Mouse (Mus musculus) heart, postnatal 36 days (tissue): Measurements from ENCODE around the gene 6030498E09Rik. TPM values are rescaled to one million over a fixed set of nuclear protein-coding genes. Genes with fewer than 3 reads are reported as not detected.

Experiments
- DNase-seq, 2 experiments: peaks; one replicate each; pipeline ENCODE4 v3.0.0; 2021 to 2022
- intact Hi-C: fragments of 180-260 bp; cut with DNase I; formaldehyde crosslinking; loops from one replicate; pipeline ENCODE4 v1.15.1; 2025
- microRNA-seq, 2 experiments: library from miRNA; unstranded; fragments of <30 nt; microRNA quantifications; one replicate each; pipeline ENCODE4 v1.2.0; 2021; ENCODE audit warnings: borderline number of aligned reads in 2 of 2
- total RNA-seq, 2 experiments: library from RNA; stranded (reverse); gene quantifications; 2 replicates each; pipeline ENCODE4 v1.2.3; 2021

The 6030498E09Rik gene
- not detected for total RNA-seq

DNA sequence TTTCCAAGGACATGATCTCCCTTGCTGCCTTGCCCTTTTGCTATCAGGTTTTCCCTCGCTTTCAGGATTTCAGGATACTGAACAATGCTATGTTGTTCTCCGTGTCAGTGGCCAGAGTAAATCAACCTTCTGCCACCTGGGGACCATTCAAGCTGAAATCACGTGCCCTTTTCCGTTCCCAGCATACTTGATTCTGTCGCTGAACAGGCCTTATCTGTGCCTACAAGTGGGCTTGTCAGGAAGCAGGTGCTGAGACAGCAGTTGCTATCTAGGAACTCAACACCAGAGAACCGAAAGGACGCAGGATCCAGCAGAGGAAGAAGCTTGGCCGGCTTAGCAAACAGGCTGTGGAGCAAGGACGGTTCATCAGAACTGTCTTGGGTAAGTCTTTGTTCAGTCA, at the start of gene 6030498E09Rik:
6030498E09Rik (plus strand) TSS at position 194 of the 400 bp plus-strand sequence.
- intact Hi-C loops = no loop called here
- DNase-seq = no peak

DNA sequence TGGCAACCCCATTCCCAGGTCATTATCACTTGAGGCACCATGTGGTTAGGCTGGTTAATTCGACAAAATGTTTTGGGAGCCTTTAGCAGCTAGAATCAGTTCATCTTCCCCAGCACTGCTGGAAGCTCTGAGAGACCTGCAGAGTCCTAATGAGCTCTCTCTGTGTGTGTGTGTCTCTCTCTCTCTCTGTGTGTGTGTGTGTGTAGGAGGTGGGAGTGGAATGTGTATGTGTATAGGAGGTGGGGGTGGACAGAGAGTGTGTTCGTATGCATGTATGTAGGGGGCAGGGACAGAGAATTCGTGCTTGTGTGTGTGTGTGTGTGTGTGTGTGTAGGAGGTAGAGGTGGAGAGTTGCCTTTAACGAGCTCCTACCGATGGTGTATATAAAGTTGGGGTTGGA, 42.4 kb upstream of the 6030498E09Rik start:
- DNase-seq = no peak
- intact Hi-C loops = no loop called here

DNA sequence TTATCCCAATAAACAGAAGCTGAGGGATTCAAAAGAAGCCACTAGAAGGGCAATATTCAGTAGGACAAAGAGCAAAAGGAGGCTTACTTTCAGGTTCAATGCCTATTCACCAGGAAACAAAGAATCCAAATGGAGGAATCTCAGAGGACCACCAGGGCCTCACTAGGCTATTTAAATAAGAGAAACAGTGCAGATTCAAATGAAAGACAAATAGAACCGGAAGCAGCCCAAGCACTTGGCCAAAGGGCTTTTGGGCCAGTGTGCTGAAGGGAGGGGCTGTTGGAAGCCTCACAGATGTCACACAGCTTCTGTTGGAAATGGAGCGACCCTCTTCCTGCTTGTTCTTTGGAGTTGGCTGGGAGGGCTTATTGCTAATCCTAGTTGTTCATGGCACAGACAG, 41.8 kb upstream of the 6030498E09Rik start:
- intact Hi-C loops = no loop called here
- no peak for DNase-seq

DNA sequence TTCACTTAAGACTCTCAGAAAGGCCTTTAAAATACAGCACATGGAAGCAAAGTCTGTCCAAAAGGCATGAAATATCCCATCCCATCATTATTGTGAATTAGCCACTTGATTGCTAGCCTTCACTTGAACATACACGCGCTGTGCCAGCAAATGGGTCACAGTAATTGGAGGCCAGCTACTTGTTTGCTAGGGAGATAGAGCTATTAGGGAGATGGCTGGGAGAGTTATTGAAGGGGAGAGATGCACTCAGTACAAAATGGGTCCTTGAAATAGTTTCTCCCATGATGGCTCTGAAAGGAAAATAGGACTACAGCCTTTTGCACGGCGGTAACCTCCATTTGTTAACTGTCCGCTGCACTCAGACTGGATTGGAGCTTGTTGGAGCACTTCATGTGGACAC, 38.8 kb upstream of the 6030498E09Rik start:
- intact Hi-C loops = no loop called here

DNA sequence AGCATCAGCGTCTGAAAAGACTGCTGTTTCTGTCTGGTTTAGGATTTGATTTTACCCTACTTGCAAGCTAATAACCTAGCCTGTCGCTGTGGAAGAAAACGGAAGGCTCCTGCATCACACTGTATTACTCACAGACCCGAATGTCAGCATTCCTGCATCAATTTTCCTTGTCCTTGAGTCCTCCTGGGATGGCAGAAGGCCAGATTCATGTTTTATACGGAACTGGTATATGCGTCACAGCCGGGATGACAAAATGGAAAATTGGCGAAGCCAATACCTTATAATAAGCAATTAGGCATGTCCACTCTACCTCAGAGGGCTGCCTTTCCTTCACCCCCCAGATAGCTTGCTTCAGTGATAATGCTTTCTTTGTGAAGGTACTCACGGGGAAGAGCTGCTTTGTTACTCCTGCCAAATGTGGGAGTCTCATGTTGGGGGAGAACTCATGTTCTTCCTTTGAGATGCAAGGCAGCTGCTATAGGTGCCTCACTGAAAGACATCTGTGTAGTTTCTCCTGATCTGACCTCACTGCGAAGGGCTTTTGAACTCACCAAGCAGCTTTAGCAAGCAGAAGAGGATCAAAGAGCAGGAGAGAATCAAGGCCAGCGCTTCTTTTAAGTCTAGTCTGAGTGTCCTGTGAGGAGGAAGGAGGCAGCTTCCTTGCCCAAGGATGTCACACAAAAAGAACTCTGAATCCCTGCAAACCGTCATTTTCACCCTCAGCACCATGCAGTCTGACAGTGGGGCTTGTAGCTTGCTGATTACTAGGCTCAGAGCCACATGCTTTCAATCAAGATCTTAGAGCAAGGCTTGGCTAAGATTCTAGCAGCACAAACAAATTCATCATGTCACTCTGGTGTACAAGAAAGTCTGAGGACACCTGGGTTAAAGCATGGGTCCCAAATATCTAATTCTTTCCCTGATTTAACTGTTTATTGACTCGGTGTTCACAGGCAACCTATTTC, 37.3 kb upstream of the 6030498E09Rik start:
- DNase-seq = no peak
- intact Hi-C loops = no loop called here

More for the DNA sequence above, 38.8 kb upstream of the 6030498E09Rik start:
- DNase-seq = no peak

DNA sequence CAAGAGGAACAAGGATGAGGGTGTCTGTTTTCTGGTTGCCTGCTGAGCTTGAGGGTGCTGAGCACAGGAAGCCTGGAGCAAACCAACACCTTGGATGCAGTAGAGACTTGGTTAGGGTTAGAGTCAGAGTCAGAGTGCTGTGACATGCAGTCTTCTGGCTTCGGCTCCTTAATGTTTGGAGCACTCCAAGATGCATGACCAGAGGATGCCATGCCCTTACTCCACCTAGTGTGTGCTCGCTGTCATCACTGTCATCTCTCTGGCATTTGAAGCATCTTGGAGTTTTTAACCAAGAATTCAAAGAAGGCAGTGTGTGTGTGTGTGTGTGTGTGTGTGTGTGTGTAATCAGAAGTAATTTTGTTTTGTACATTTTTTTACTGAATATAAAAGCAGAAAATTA, 1.0 kb upstream of the 6030498E09Rik start:
- intact Hi-C loops = no loop called here
- DNase-seq = no peak

DNA sequence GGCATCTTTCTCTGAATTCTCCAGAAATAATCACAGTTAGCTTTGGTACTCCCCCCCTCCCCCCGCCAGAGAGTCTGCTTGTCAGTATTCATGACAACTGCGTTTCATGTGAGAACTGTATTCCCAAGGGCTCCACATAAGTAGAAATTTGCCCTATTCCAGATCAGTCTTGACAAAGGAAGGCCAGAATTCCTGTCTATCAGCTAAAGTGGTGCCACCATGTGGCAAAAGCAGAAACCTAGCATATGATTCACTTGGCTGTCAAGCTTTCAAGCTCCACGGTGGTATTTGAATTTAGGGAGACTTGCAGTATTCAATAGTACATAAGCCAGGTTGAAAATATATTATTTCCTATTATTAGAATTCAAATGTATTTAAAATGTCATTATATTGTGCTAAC, 585 bp upstream of the 6030498E09Rik start:
- intact Hi-C loops = no loop called here
- no peak for DNase-seq

DNA sequence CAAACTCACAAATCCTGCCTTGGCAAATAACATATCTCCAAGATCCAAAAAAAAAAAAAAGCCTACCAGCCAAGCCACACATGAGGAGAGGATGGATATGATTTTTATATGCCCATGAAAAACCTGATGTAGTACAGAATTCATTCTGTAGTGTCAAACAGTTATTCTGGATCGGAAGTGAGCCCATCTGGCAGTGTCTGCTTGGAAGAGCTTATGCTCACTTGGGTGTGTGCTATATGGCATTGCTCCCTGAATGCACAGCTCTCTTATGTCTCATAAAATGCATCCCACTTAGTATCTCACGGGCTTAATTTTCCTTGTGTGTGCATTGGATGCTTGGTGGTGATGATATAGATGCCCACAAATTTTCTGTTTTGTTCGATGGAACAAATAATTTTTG, 21.9 kb downstream of the 6030498E09Rik start:
- DNase-seq = no peak
- intact Hi-C loops = no loop called here

DNA sequence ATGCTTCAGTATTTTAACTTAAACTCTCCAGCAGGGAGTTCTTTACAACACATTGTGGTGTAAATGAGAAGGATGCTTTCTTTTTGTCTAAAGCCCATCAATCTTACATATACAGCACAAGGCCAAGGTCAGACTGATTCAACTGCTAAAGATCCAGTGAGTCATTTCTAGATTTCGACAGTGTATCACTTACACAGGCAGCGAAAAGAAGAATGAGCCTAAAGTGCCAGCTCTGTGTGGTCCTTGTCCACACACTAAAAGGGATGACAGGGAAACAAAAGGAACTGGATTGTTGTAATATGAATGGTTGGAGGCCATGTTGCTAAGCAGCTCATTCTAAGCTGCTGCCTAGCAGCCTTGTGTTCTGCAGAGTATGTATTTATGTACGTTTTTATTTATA, 41.5 kb downstream of the 6030498E09Rik start:
- no peak for DNase-seq
- intact Hi-C loops = no loop called here

DNA sequence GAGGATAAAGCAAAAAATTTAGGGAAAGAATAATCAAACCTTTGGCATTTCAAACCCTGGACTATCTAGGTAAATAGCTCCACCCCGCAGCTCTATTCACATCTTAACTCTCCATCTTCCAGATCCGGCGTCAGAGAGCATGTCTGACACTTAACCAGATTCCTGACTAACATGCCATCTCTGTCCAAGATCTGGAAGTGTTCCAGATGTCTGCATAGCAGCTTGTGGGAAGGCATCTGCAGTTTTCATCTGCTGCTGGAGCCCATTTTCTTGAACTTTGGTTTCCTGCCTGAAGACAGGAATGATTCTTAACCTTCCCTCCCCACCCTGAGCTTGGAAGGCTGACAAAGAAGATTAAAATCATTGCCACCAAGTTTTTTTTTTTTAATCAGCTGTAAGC, 44.4 kb downstream of the 6030498E09Rik start:
- intact Hi-C loops = no loop called here
- no peak for DNase-seq

DNA sequence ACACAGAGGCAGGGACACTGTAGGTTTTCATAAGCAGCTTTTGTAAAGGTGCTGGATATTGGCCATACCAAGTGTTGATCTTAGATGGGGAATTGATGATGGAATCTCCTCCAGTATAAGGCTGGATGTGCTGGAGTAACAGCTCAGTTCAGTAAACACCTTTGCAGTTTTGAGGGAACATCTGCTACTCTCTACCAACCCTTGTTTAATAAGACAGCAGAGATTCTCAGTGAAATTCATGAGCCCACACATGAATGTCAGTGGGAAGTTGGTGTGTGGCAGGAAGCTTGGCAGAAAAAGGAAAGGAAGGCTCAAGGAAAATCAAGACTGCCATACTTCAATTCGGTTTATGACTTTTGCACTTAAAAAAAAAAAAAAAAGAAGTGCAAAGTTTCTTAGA, 186.1 kb downstream of the 6030498E09Rik start:
- intact Hi-C loops = no loop called here

DNA sequence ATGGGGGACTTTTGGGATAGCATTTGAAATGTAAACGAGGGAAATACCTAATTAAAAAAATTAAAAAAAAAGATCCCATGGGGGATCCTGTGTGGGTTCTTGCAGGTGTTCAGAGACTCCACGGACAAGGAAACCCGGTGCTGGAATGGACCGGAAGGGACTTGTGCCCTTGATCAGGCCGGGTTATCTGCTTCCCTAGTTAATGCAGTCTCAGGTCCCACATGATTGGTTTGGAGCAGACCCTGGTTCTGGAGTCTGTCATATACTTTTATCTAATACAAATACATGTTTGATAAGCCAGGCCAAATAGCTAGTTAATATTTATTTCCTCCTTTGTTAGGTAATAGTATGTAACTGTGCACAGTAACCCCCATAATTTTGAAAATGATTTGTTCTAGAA, 223.8 kb downstream of the 6030498E09Rik start:
- intact Hi-C loops = no loop called here
- no peak for DNase-seq

More for the DNA sequence above, 186.1 kb downstream of the 6030498E09Rik start:
- DNase-seq = no peak

Small RNA genes within 50 kb of the gene (microRNA-seq; reads per million reads assigned to microRNA genes)
- gene Gm25642 = 0 reads per million in 2 experiments

Other genes starting within 250 kb of the 6030498E09Rik start
- 10 to 100 TPM; 14.3 TPM for gene Cul4b, start 196.5 kb upstream of the 6030498E09Rik start, total RNA-seq
- gene Mcts1, start 172.1 kb upstream of the 6030498E09Rik start, total RNA-seq = 10 to 100 TPM; 40.2 to 42.9 TPM
- gene C1galt1c1, start 137.6 kb upstream of the 6030498E09Rik start, total RNA-seq = 10 to 100 TPM; 11.2 to 13.0 TPM